26 mouse cellular contexts compared by ENCODE assay signal in genomic region chr9:22483866-22484561, GRCm38 (mm10). TPM values are rescaled to one million over a fixed set of nuclear protein-coding genes. Genes with fewer than 3 reads are reported as not detected.
DNase-seq lines count a peak whose midpoint lies in the region; ATAC-seq and TF ChIP-seq lines count a peak whose summit lies in the region.
"Had no signal": no experiment of that assay in that cellular context is flagged by ENCODE, and none has a peak within 500 bp of the region (broad histone marks: within the 10 kb centered on the region; RNA-seq: fewer than 3 reads in every experiment).

No protein-coding gene starts in this region.

- H3K27ac ChIP-seq in stomach, postnatal 0 days (replicated peaks): peak overlapping the region; percentile 78; the same call in 1 of the 2 replicates
- no peak overlapping the region for H3K27ac ChIP-seq in forebrain, postnatal 0 days (ENCODE audit: low read depth, low read length)
- H3K27ac ChIP-seq: embryonic facial prominence, embryonic 12.5 days; forebrain, embryonic 15.5 days; heart, embryonic 10.5 days; hindbrain, embryonic 12.5 days had no signal

- H3K36me3 ChIP-seq in stomach, postnatal 0 days (ENCODE audit: control insufficient read depth, insufficient read depth, low read length): no peaks in the 10 kb centered on the region
- no peaks in the 10 kb centered on the region for H3K36me3 ChIP-seq in forebrain, postnatal 0 days (ENCODE audit: insufficient read depth)
- H3K36me3 ChIP-seq: embryonic facial prominence, embryonic 12.5 days; forebrain, embryonic 15.5 days; heart, embryonic 10.5 days; hindbrain, embryonic 12.5 days had no signal

- H3K4me2 ChIP-seq in stomach, postnatal 0 days (replicated peaks; ENCODE audit: low read depth): no peak overlapping the region
- H3K4me2 ChIP-seq in forebrain, postnatal 0 days (ENCODE audit: low read depth): no peak overlapping the region
- H3K4me2 ChIP-seq: embryonic facial prominence, embryonic 12.5 days; forebrain, embryonic 15.5 days; hindbrain, embryonic 12.5 days had no signal

- peak overlapping the region; percentile 9 for H3K4me3 ChIP-seq in lung, adult 2 months (replicated peaks; ENCODE audit: extremely low read depth, low read depth, low read length)
- H3K4me3 ChIP-seq in stomach, postnatal 0 days (ENCODE audit: low read depth, low read length): no peak overlapping the region
- no peak overlapping the region for H3K4me3 ChIP-seq in forebrain, postnatal 0 days (ENCODE audit: low read depth, low read length)
- H3K4me3 ChIP-seq: embryonic facial prominence, embryonic 12.5 days; forebrain, embryonic 15.5 days; heart, embryonic 10.5 days; hindbrain, embryonic 12.5 days had no signal

- TF ChIP-seq CTCF in lung, adult 2 months (IDR thresholded peaks at IDR 0.05; ENCODE audit: insufficient read depth, low read length): no peak
- TF ChIP-seq CTCF in stomach, postnatal 0 days (IDR thresholded peaks at IDR 0.05; ENCODE audit: low read depth): no peak
- no peak for TF ChIP-seq CTCF in forebrain, postnatal 0 days (IDR thresholded peaks at IDR 0.05; ENCODE audit: low read depth)

- TF ChIP-seq EP300 in stomach, postnatal 0 days (optimal IDR thresholded peaks at IDR 0.05): no peak

- DNase-seq in left cerebral cortex, adult 18-20 months (ENCODE audit: low spot score in 2 of 2): peak; percentile 34 to 40
- DNase-seq in left cerebral cortex, postnatal 4 days: no peak
- no peak for DNase-seq in lung, adult 2 months
- no peak for DNase-seq in lung, postnatal 25 days (ENCODE audit: low spot score)
- peak; percentile 10 for DNase-seq in NIH3T3 (ENCODE audit: low read depth)
- DNase-seq in stomach, postnatal 0 days (ENCODE audit: low spot score): no peak
- DNase-seq in forebrain, postnatal 0 days: no peak
- DNase-seq: adrenal gland, adult 8-10 months; cerebellum, adult 11-12 months; cerebellum, adult 9-10 months; cerebellum, postnatal 25 days; gastrocnemius, postnatal 10 days; heart, postnatal 10 days; heart, postnatal 4 days had no signal

- no peak overlapping the region for H3K9ac ChIP-seq in stomach, postnatal 0 days (ENCODE audit: low read length)
- H3K9ac ChIP-seq in forebrain, postnatal 0 days: no peak overlapping the region
- H3K9ac ChIP-seq: embryonic facial prominence, embryonic 12.5 days; forebrain, embryonic 15.5 days; hindbrain, embryonic 12.5 days had no signal

- H3K27me3 ChIP-seq in stomach, postnatal 0 days (ENCODE audit: control insufficient read depth, insufficient read depth, low read length): no peaks in the 10 kb centered on the region
- H3K27me3 ChIP-seq in forebrain, postnatal 0 days (ENCODE audit: insufficient read depth, low read length): no peaks in the 10 kb centered on the region
- H3K27me3 ChIP-seq: embryonic facial prominence, embryonic 12.5 days; forebrain, embryonic 15.5 days; hindbrain, embryonic 12.5 days had no signal

- peak; percentile 19; the same call in 1 of the 2 replicates for ATAC-seq in stomach, postnatal 0 days (ENCODE audit: low FRiP score, low TSS enrichment)
- ATAC-seq in forebrain, postnatal 0 days: no peak
- ATAC-seq: forebrain, embryonic 15.5 days; hindbrain, embryonic 16.5 days had no signal

- TF ChIP-seq POLR2A in lung, adult 2 months (IDR thresholded peaks at IDR 0.05; ENCODE audit: borderline replicate concordance, extremely low read depth, low read depth, low read length): no peak

- WGBS in lung, adult 2 months: 78% methylated on average over 8 of the region's 8 CpGs
- 84% methylated on average over 8 of the region's 8 CpGs for WGBS in stomach, postnatal 0 days
- WGBS in forebrain, postnatal 0 days: 96% methylated on average over 8 of the region's 8 CpGs

- no peaks in the 10 kb centered on the region for H3K4me1 ChIP-seq in lung, adult 2 months (ENCODE audit: control insufficient read depth, insufficient read depth, low read length)
- H3K4me1 ChIP-seq in stomach, postnatal 0 days (replicated peaks; ENCODE audit: control insufficient read depth, insufficient read depth): no peaks in the 10 kb centered on the region
- no peaks in the 10 kb centered on the region for H3K4me1 ChIP-seq in forebrain, postnatal 0 days (ENCODE audit: insufficient read depth)
- H3K4me1 ChIP-seq: embryonic facial prominence, embryonic 12.5 days; forebrain, embryonic 15.5 days; hindbrain, embryonic 12.5 days had no signal

- H3K9me3 ChIP-seq in stomach, postnatal 0 days (ENCODE audit: control insufficient read depth, low read length): no peaks in the 10 kb centered on the region
- H3K9me3 ChIP-seq in forebrain, postnatal 0 days (ENCODE audit: low read length): no peaks in the 10 kb centered on the region
- H3K9me3 ChIP-seq: embryonic facial prominence, embryonic 12.5 days; forebrain, embryonic 15.5 days; heart, embryonic 10.5 days; hindbrain, embryonic 12.5 days had no signal

- intact Hi-C loops in left cerebral cortex, postnatal 4 days (cut with DNase I): no loop called here

RNA-seq across cellular contexts. Expression of gene Bbs9, which starts 8.5 kb away (rescaled TPM):
- 10 to 100 TPM; 41.9 to 42.0 TPM for total RNA-seq in left cerebral cortex, adult 18-20 months (2021)
- 10 to 100 TPM; 26.8 to 31.2 TPM for total RNA-seq in left cerebral cortex, postnatal 4 days (2021)
- 13.1 and 15.3 TPM in 2 replicates for polyA plus RNA-seq in lung, adult 2 months (2012; rRNA removed)
- polyA plus RNA-seq in stomach, postnatal 0 days (2015; fragmentation: Nextera tagmentation; extraction: Ambion mirVana): 4.0 and 5.8 TPM in 2 replicates
- 33.8 and 35.4 TPM in 2 replicates for total RNA-seq in forebrain, postnatal 0 days (2014; rRNA removed)
- 13.8 and 17.8 TPM in 2 replicates for polyA plus RNA-seq in forebrain, postnatal 0 days (2015; fragmentation: Nextera tagmentation; extraction: Ambion mirVana)

RNA-seq across cellular contexts. Expression of gene Rp9, which starts 14.5 kb away (rescaled TPM):
- 10 to 100 TPM; 42.4 to 45.4 TPM for total RNA-seq in left cerebral cortex, adult 18-20 months (2021)
- total RNA-seq in left cerebral cortex, postnatal 4 days (2021): 10 to 100 TPM; 55.9 to 58.6 TPM
- polyA plus RNA-seq in lung, adult 2 months (2012; rRNA removed): 56.2 and 113 TPM in 2 replicates
- polyA plus RNA-seq in stomach, postnatal 0 days (2015; fragmentation: Nextera tagmentation; extraction: Ambion mirVana): 62.1 and 65.0 TPM in 2 replicates
- 80.2 and 85.6 TPM in 2 replicates for total RNA-seq in forebrain, postnatal 0 days (2014; rRNA removed)
- 80.2 and 81.2 TPM in 2 replicates for polyA plus RNA-seq in forebrain, postnatal 0 days (2015; fragmentation: Nextera tagmentation; extraction: Ambion mirVana)

RNA-seq across cellular contexts. Expression of gene Gm17545, which starts 29.9 kb away (rescaled TPM):
- not detected for total RNA-seq in left cerebral cortex, adult 18-20 months (2021)
- not detected for total RNA-seq in left cerebral cortex, postnatal 4 days (2021)
- not detected in 2 replicates for polyA plus RNA-seq in lung, adult 2 months (2012; rRNA removed)
- polyA plus RNA-seq in stomach, postnatal 0 days (2015; fragmentation: Nextera tagmentation; extraction: Ambion mirVana): not detected in 2 replicates
- not detected in 2 replicates for total RNA-seq in forebrain, postnatal 0 days (2014; rRNA removed)
- polyA plus RNA-seq in forebrain, postnatal 0 days (2015; fragmentation: Nextera tagmentation; extraction: Ambion mirVana): not detected in 2 replicates
- total RNA-seq: adrenal gland, adult 8-10 months; adrenal gland, postnatal 4 days; ES-E14; gastrocnemius, postnatal 10 days; gastrocnemius, postnatal 4 days; heart, adult 18-20 months; heart, postnatal 10 days; heart, postnatal 4 days had no signal
- polyA plus RNA-seq: cortical plate, adult 2 months; embryonic facial prominence, embryonic 12.5 days; forebrain, embryonic 11.5 days; forebrain, embryonic 15.5 days; heart, embryonic 10.5 days; heart, embryonic 14.5 days; hindbrain, embryonic 12.5 days; hindbrain, embryonic 16.5 days had no signal

Comparison
In these comparisons a context has a peak if more than half of its experiments do, and no peak if none do; other contexts are left out.
1. DNase-seq: peak in left cerebral cortex, adult 18-20 months (2 of 2) and NIH3T3 (single experiment); none in left cerebral cortex, postnatal 4 days (single experiment), lung, adult 2 months (single experiment), lung, postnatal 25 days (single experiment), stomach, postnatal 0 days (single experiment) and forebrain, postnatal 0 days (single experiment).